Mouse (Mus musculus) adrenal gland, adult 2 months (tissue): ENCODE data around the gene Slit3. TPM values are rescaled to one million over a fixed set of nuclear protein-coding genes. Genes with fewer than 3 reads are reported as not detected.

Experiments
- DNase-seq: peaks from one replicate; pipeline ENCODE4 v3.0.0; 2021
- polyA plus RNA-seq: library from polyadenylated mRNA; depleted of rRNA; stranded (reverse); fragments of >200 nt; gene quantifications from 2 replicates; pipeline ENCODE4 v1.2.3, GENCODE M21; 2012
- total RNA-seq, 2 experiments: library from RNA; stranded (reverse); gene quantifications; 2 replicates each; pipeline ENCODE4 v1.2.3; 2021

The Slit3 gene
- total and polyA plus RNA-seq, 3 experiments = 27.5 to 46.9 (median 34.6) TPM

DNA sequence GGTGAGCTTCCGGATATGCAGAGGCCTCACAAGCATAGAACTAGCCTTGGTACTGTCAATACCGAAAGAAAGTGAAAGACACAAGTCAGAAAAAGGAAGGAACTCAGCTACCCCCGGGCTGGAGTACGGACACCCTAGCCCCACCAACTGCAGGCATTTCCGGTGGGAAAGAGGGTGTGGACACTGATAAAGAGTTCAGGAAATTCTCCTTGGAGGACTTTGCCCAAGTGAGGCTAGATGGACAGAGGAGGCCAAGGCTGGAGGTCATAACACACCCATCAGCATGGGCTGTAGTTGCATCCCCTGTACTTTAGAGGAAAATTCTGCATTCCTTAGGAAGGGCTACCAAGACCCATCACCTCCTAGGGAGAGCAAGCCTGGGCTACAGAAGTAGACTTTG is 511.2 kb downstream of the Slit3 start:
- DNase-seq = no peak

DNA sequence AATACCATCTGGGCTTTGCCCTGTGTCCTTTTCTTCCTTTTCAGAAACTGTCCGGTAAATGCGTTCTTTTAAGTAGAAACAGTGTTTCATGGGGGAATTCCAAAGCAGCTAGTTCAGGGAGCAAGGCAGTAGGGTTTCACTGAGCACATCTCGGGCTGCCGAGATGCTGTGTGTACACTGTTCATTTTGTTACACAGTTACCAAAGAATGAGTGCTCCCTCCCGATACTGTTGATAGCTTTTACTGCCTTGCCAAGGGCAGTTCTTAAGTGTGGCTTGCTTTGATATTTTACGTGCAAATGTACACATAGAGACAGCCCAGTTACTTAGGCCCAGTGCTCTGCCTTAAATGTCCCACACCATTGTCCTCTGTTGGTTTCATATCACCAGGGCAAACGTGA is 516.1 kb downstream of the Slit3 start:
- no peak for DNase-seq

- no peak for DNase-seq
These were observed 517.9 kb downstream of the Slit3 start for GRCm38 (mm10) chr11:35638862-35639384.

DNA sequence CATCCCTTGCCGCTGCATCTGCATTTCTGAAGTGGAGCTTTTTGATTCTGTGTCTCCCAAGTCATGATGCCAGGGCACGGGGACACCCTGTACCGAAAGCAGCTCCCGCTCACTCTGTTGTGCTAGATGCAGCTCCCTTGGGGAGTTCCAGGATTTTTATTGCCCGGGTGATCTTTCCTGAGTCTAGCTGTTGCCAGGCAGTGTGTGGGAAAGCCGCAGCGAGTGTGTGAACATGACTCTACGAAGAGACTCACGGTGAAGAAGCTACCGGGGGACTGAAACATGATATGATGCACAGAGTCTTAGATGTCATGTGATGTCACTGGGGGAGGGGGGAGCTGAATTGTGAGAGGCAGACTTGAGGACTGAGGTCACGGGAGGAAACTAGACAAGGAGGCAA is 518.4 kb downstream of the Slit3 start:
- no peak for DNase-seq

- no peak for DNase-seq
These were observed 530.3 kb downstream of the Slit3 start for GRCm38 (mm10) chr11:35651286-35651685.

- DNase-seq = no peak
These were observed 534.8 kb downstream of the Slit3 start for GRCm38 (mm10) chr11:35655836-35656235.

- DNase-seq = no peak
These were observed 536.6 kb downstream of the Slit3 start for GRCm38 (mm10) chr11:35657582-35657981.

DNA sequence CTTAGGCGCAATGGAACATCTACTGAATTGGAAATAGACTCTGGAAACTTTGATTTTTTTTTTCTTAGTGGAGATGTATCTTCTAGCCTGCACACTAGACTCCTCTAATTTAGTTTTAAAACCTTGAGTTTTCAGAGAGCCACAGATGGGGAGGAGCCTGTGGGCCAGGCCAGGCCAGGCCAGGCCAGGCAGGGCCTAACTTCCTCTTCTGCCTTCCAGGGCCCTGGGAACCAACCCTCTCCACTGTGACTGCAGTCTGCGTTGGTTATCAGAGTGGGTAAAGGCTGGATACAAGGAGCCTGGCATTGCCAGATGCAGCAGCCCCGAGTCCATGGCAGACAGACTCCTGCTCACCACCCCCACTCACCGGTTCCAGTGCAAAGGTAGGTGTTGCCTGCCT is 539.9 kb downstream of the Slit3 start:
- no peak for DNase-seq

GRCm38 (mm10) chr11:35662945-35663344 is 541.9 kb downstream of the Slit3 start:
- no peak for DNase-seq

- peak; percentile 15 for DNase-seq
These were observed 542.6 kb downstream of the Slit3 start for GRCm38 (mm10) chr11:35663661-35664060.

- peak; percentile 46 for DNase-seq
These were observed 544.0 kb downstream of the Slit3 start for GRCm38 (mm10) chr11:35664991-35665390.

GRCm38 (mm10) chr11:35667428-35667827 is 546.4 kb downstream of the Slit3 start:
- peak; percentile 53 for DNase-seq

DNA sequence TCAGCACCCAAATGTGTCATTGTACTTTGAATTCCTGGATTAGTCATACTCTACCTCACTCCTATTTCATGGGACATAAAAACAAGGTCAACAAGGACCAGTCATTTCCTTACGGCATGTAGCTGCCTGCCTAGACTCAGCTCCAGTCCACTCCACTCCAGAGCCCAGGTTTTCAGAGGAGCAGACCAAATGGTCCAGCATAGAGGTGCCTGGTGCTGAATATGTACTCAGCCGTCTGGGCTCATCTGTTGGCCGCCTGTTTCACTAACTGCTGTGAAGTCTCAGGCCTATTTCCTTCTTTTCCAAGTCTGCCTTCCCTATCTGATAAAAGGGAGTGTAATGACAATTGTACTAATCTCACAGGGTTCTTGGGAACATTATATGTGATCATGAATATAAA is 547.1 kb downstream of the Slit3 start:
- peak; percentile 87 for DNase-seq

DNA sequence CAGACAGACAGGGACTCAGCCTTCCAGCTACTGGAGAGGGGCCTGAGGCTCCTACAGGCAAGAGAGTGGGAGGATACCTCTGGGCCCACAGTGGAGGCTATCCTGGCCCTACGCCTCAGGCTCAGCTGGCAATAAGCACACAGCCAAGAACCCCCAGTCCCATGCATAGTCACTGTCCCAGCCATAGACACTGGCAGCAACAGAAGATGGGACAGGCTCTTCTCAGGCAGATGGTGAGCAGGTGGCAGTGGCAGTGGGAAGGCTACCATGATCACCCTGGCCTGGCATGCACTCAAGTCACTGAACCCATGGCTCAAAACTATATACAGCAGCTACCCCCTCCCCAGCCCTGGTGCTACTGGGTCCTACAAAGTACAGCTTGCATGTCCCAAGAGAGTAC is 547.7 kb downstream of the Slit3 start:
- no peak for DNase-seq

GRCm38 (mm10) chr11:35669536-35669935 is 548.5 kb downstream of the Slit3 start:
- no peak for DNase-seq

DNA sequence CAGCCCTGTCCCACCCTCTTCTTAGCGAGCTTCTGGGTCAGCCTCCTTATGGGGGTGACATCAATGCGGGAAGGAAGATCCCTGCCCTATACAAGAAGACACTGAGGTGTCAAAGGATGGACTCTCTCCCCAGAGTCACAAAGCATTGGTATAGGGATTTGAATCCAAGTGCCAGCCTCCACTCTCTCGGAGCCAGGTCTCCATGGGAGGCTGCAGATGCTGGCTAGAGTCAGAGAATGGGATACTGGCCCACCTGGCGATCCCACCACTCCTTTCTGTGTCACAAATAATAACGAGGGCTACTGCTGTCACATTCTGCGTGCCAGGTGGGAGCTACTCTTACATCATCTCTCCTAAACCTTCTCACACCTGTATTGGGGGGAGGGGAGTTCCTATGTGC is 549.2 kb downstream of the Slit3 start:
- DNase-seq = no peak

DNA sequence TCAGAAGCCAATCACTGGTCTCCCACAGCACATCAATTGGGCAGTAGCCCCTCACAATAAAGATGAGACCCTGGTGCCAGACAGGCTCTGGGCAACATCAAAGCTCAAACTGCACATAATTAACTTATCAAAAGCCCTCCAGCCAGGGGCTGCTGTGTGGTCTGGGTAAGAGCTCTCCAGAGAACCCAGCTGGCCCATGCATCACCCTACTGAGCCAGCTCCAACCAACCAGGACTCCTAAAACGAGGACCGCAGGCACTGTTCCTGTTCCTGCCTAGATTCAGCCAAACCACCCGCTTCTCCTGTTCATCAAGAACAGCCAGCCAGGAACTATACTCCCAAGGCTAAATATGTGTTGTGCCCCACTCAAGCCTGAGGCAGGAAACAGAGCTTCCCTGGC is 549.7 kb downstream of the Slit3 start:
- no peak for DNase-seq

DNA sequence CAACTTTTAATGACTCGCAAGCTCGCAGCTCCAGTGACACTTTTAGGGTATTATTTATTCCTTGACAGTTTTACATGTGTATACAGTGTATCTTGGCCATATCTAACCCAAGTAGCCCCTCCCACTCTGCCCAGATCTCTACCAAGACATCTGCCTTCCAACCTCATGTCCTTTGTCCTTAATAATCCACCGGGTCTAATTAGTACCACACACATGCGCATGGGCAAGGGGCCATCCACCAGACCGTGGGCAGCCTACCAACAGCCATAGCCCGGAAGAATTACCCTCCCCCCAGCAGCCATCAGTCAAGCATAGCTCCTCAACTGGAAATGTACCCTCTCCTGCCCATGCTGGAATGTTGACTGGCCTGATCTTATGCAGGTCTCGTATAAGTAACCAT is 552.0 kb downstream of the Slit3 start:
- DNase-seq = no peak

DNA sequence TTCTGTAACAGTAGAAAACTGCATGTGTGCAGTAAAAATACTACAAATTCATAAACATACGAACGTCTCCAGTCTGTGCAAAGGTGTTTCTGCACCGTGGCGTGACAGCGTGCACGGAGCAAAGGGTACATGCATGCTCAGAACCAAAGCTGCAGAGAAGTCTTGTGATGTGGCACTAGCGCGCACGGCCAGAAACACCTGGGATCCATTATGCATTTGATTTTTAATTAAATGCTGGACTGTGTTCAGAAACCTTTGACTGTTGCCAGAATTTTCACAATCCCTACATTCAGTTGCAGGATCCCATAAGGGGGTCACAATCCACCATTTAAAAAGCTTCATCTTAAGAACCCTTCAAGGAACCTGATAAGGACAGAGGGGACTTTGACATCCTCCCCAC is 553.2 kb downstream of the Slit3 start:
- no peak for DNase-seq

DNA sequence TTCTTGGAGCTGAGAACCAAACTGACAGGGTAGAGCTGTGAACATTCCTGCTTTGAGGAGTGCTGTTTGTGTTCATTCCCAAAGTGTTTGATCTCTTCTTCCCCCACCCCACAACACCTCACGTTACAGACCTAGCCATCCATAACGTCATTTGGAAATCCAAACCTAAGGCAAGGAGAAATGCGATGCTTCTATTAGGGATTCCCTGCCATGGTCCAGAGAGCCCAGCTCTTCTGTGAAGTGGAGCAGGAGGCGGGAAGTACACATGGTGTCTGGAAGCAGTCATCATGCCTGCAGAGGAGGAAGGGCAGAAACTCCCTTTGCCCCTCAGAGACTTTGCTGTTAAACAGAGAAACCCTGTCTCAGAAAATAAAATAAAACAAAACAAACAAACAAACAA is 555.7 kb downstream of the Slit3 start:
- no peak for DNase-seq

GRCm38 (mm10) chr11:35679976-35680375 is 559.0 kb downstream of the Slit3 start:
- DNase-seq = no peak

- no peak for DNase-seq
These were observed 566.3 kb downstream of the Slit3 start for GRCm38 (mm10) chr11:35687316-35687715.

- no peak for DNase-seq
These were observed 569.7 kb downstream of the Slit3 start for GRCm38 (mm10) chr11:35690515-35691281.

GRCm38 (mm10) chr11:35693136-35693535 is 572.1 kb downstream of the Slit3 start:
- DNase-seq = peak; percentile 45
